Mouse (Mus musculus): ENCODE data around the gene Ncapg. TPM values are rescaled to one million over a fixed set of nuclear protein-coding genes. Genes with fewer than 3 reads are reported as not detected.

Gene Ncapg
- total RNA-seq, 2 experiments from 2014 or later, result 1.8 to 2.7 TPM

DNA sequence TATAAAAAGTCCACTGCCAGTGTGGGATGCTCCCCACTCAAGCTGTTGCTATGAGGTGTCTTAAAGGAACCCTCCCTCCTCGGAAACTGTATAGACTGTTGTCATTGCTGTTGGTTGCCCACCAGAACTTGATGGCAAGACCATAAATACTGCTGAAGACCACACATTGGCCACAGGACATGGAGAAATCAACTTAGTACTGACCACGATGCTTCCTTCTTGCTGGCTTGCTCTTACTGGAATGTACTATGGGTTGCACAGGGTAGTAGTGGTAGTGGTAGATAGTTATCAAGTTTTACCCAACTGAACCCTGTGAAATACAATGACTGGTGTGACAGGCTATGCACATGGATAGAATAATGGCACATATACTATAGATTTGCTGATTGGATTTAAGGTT is 37.1 kb downstream of the Ncapg start:
- no peak for DNase-seq

DNA sequence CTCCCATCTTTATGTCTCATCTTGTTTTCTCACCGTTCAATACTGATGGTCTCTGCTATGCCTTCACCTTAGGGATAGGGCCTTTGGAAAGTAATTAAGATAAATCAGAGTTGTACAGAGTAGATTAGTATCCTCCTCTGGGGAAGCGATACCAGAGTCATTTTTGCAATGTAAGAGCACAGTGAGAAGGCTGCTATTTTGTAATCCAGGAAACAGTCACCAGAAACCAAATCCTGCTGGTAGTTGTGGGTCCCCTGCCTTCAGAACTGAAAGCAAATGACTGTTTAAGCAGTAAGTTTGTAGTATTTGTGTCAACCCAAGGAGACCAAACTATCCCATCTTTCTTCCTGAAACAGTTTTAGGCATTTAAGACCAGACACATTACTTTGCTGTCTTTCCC is 39.9 kb downstream of the Ncapg start:
- DNase-seq, result no peak

DNA sequence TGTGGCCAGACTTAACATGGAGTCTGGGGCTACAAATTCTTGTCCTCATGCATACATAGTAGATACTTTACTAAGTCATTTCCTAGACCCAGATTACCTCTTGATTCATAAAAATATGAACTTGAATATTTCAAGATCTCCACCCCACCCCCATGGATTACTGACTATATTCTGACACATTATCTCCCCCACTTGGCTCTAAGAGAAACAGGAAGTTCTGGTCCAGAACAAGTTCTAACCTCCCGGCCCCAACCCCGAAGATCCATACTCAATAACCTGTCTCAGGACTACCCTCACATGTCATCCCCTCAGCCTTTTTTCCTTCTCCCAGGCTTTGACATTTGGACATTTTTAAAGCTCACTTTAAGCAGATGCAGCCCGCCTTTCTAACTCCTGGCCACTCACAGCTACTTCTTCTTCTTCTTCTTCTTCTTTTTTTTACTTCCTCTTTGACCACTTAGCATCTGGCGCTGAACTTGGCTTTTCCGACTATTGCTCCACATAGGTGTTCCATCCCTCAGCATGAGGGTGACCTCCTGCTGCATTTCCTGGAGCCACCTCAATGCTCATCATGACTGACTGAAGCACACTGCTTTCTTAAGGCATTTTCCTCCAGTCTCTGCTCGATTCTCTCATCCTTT is 49.2 kb downstream of the Ncapg start:
- DNase-seq, result no peak

DNA sequence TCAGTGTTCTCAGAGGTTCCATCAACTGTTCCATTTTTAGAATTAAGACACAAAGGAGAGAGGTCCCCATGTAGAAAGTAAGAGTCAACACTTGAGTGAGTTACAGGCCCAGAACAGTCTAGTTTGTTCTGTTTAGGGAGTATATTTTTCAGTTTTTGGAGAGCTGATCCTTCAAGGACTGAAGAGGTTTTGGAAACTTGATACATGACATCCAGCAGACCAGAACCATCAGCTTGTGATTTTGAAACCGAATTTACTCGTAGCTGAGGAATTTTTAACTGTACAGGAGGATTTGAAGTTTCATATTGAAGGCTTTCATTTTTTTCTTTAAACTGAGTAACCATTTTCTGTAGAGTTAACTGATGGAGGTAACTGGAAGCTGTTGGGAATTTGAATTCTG is 64.0 kb downstream of the Ncapg start:
- DNase-seq, result no peak

DNA sequence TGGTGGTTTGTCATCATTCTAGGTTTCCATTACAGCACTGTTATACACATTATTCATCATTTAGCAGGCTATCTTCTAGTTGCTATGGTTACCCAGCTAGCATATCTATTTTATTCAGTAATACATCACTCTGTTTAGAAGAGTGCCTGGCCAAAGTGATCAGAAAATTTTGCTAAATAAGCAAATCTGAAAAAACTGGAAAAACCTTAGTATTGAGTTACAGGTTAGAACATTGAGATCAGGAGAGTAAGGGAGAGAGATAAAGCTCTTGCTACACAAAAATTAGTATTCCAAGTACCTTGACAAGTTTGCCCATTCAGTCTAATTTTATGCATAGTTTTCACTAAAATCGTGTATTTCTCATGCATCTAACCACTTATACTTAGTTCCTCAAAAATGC is 68.2 kb downstream of the Ncapg start:
- DNase-seq, result no peak

Other genes starting within 250 kb of the Ncapg start
- gene Qdpr, start 219.7 kb upstream of the Ncapg start, total RNA-seq (2021), result 100 to 1,000 TPM; 110 to 138 TPM
- gene Clrn2, start 216.2 kb upstream of the Ncapg start, total RNA-seq (2021), result not detected
- gene Lap3, start 176.5 kb upstream of the Ncapg start, total RNA-seq (2021), result 10 to 100 TPM; 72.2 to 76.2 TPM
- gene Med28, start 149.7 kb upstream of the Ncapg start, total RNA-seq (2021), result 100 to 1,000 TPM in 1 of 2 experiments, 10 to 100 TPM in 1; 96.0 to 113 TPM
- under 1 TPM; 0.13 to 0.60 TPM for gene Fam184b, start 30.3 kb upstream of the Ncapg start, total RNA-seq (2021)
- 10 to 100 TPM; 23.8 to 31.4 TPM for gene Lcorl, start 187.7 kb downstream of the Ncapg start, total RNA-seq (2021)

Data from adrenal gland, postnatal 36 days (tissue).